Mouse (Mus musculus): ENCODE data around the gene 1700012A03Rik. TPM values are rescaled to one million over a fixed set of nuclear protein-coding genes. Genes with fewer than 3 reads are reported as not detected.

Gene 1700012A03Rik
- total RNA-seq, 2 experiments from 2014 or later: not detected

- ATAC-seq (ENCODE audit: poor library complexity, severe bottlenecking): no peak
Observed at GRCm38 (mm10) chr6:32072161-32072560, 22.1 kb downstream of the 1700012A03Rik start.

GRCm38 (mm10) chr6:32093312-32093711, 43.3 kb downstream of the 1700012A03Rik start:
- ATAC-seq (ENCODE audit: poor library complexity, severe bottlenecking): no peak

GRCm38 (mm10) chr6:32105547-32106275, 55.7 kb downstream of the 1700012A03Rik start:
- no peak for ATAC-seq (ENCODE audit: poor library complexity, severe bottlenecking)
